Mouse (Mus musculus) c-Kit-negative CD71-positive TER-119-positive erythroid progenitor cells, embryonic 14.5 days (primary cell): ENCODE results near the gene Arf5.

Source experiments
- DNase-seq: peaks from one replicate; pipeline ENCODE4 v3.0.0-alpha.2; 2013; ENCODE audit warnings: low read depth, low spot score

Gene Arf5

GRCm38 (mm10) chr6:28423313-28423712, at the start of gene Arf5:
Arf5 (plus strand) TSS chr6:28423560.
- peak; percentile 78 for DNase-seq

- DNase-seq, result no peak
Measured at GRCm38 (mm10) chr6:28381983-28382382, 41.4 kb upstream of the Arf5 start.

- DNase-seq, result no peak
Measured at GRCm38 (mm10) chr6:28385169-28385568, 38.2 kb upstream of the Arf5 start.

GRCm38 (mm10) chr6:28389038-28389437, 34.3 kb upstream of the Arf5 start:
- DNase-seq, result no peak

- no peak for DNase-seq
Measured at GRCm38 (mm10) chr6:28396051-28396852, 27.1 kb upstream of the Arf5 start.

GRCm38 (mm10) chr6:28396853-28397457, 26.4 kb upstream of the Arf5 start:
- DNase-seq, result no peak

GRCm38 (mm10) chr6:28397681-28398203, 25.6 kb upstream of the Arf5 start, which contains the start of gene Zfp800:
Zfp800 (minus strand) TSS chr6:28398005.
- no peak for DNase-seq

GRCm38 (mm10) chr6:28398726-28399125, 24.6 kb upstream of the Arf5 start:
- no peak for DNase-seq

GRCm38 (mm10) chr6:28399791-28400190, 23.6 kb upstream of the Arf5 start:
- DNase-seq, result peak; percentile 19

- DNase-seq, result no peak
Measured at GRCm38 (mm10) chr6:28410053-28410452, 13.3 kb upstream of the Arf5 start.

- no peak for DNase-seq
Measured at GRCm38 (mm10) chr6:28411236-28411635, 12.1 kb upstream of the Arf5 start.

- DNase-seq, result no peak
Measured at GRCm38 (mm10) chr6:28416981-28417380, 6.4 kb upstream of the Arf5 start.

GRCm38 (mm10) chr6:28418449-28418848, 4.9 kb upstream of the Arf5 start:
- no peak for DNase-seq

- no peak for DNase-seq
Measured at GRCm38 (mm10) chr6:28419673-28420072, 3.7 kb upstream of the Arf5 start.

GRCm38 (mm10) chr6:28420361-28420760, 3.0 kb upstream of the Arf5 start:
- no peak for DNase-seq

- DNase-seq, result no peak
Measured at GRCm38 (mm10) chr6:28420865-28421264, 2.5 kb upstream of the Arf5 start.

GRCm38 (mm10) chr6:28421469-28422000, 1.8 kb upstream of the Arf5 start:
- peak; percentile 96 for DNase-seq

- DNase-seq, result no peak
Measured at GRCm38 (mm10) chr6:28422651-28423290, 589 bp upstream of the Arf5 start.

GRCm38 (mm10) chr6:28423767-28424695, 671 bp downstream of the Arf5 start:
- DNase-seq, result peak; percentile 76

- DNase-seq, result no peak
Measured at GRCm38 (mm10) chr6:28425019-28425418, 1.7 kb downstream of the Arf5 start.
